In genomic region chr10:39484892-39485291, GRCm38 (mm10) we compare ENCODE assay signal across 10 mouse cellular contexts.
A peak's percentile ranks its signal among the peaks of the same experiment; 100 is the strongest.
DNase-seq lines count a peak whose midpoint lies in the region; ATAC-seq lines count a peak whose summit lies in the region.
"Had no signal": no experiment of that assay in that cellular context is flagged by ENCODE, and none has a peak within 500 bp of the region (broad histone marks: within the 10 kb centered on the region; RNA-seq: fewer than 3 reads in every experiment).

No protein-coding gene starts in this region.

- WGBS in neural tube, embryonic 11.5 days: 27% methylated on average over 6 of the region's 6 CpGs
- WGBS in forebrain, embryonic 13.5 days: 10% methylated on average over 6 of the region's 6 CpGs
- WGBS in limb, embryonic 10.5 days: 38% methylated on average over 6 of the region's 6 CpGs

- H3K9me3 ChIP-seq in neural tube, embryonic 11.5 days (ENCODE audit: control insufficient read depth, low read length): no peaks in the 10 kb centered on the region
- 0 out of 2 replicates have a peak, but pooled peaks cover 4% of the 10 kb centered on the region for H3K9me3 ChIP-seq in forebrain, embryonic 13.5 days (replicated peaks)
- no peaks in the 10 kb centered on the region; the same call in 1 of the 2 replicates for H3K9me3 ChIP-seq in limb, embryonic 10.5 days (replicated peaks)

- no peak for DNase-seq in neural tube, embryonic 11.5 days (ENCODE audit: low spot score)
- no peak for DNase-seq in neural tube, embryonic 10.5 days (ENCODE audit: extremely low spot score, low spot score)
- no peak for DNase-seq in limb, embryonic 10.5 days (ENCODE audit: low spot score)
- peak; percentile 64 for DNase-seq in retina, postnatal 1 day
- no peak for DNase-seq in frontal cortex, postnatal 10 days (ENCODE audit: low spot score in 2 of 2)
- DNase-seq: cerebellum, adult 18-20 months; lung, postnatal 4 days had no signal

- no peaks in the 10 kb centered on the region for H3K27me3 ChIP-seq in neural tube, embryonic 11.5 days (ENCODE audit: control insufficient read depth, insufficient read depth, low read length)
- no peaks in the 10 kb centered on the region for H3K27me3 ChIP-seq in forebrain, embryonic 13.5 days
- no peaks in the 10 kb centered on the region for H3K27me3 ChIP-seq in limb, embryonic 10.5 days (ENCODE audit: low read depth, poor library complexity, severe bottlenecking)

- no peak overlapping the region for H3K4me3 ChIP-seq in neural tube, embryonic 11.5 days (ENCODE audit: low read depth, low read length)
- H3K4me3 ChIP-seq in forebrain, embryonic 13.5 days: no peak overlapping the region
- H3K4me3 ChIP-seq in limb, embryonic 10.5 days: no peak overlapping the region

- no peaks in the 10 kb centered on the region; the same call in 1 of the 2 replicates for H3K36me3 ChIP-seq in neural tube, embryonic 11.5 days (ENCODE audit: control insufficient read depth, insufficient read depth, low read length)
- H3K36me3 ChIP-seq in forebrain, embryonic 13.5 days (ENCODE audit: poor library complexity, severe bottlenecking): peaks cover 7% of the 10 kb centered on the region
- H3K36me3 ChIP-seq in limb, embryonic 10.5 days: peaks cover 9% of the 10 kb centered on the region; the same call in 1 of the 2 replicates

- no peak for ATAC-seq in neural tube, embryonic 11.5 days (ENCODE audit: insufficient read depth, low FRiP score, low TSS enrichment)
- ATAC-seq in forebrain, embryonic 13.5 days: peak; percentile 39
- no peak for ATAC-seq in megakaryocyte-erythroid progenitor cell, adult 5-6 weeks (replicated peaks; ENCODE audit: low FRiP score, low TSS enrichment, poor library complexity, severe bottlenecking)
- ATAC-seq: intestine, postnatal 0 days had no signal

- peak overlapping the region; percentile 21; the same call in 1 of the 2 replicates for H3K27ac ChIP-seq in neural tube, embryonic 11.5 days (ENCODE audit: low read depth, low read length)
- H3K27ac ChIP-seq in forebrain, embryonic 13.5 days: peak overlapping the region; percentile 92
- H3K27ac ChIP-seq in limb, embryonic 10.5 days: peak overlapping the region; percentile 20; the same call in 1 of the 2 replicates

- H3K4me2 ChIP-seq in neural tube, embryonic 11.5 days (ENCODE audit: low read depth): no peak overlapping the region
- H3K4me2 ChIP-seq in forebrain, embryonic 13.5 days: peak overlapping the region; percentile 44

- peaks cover 28% of the 10 kb centered on the region for H3K4me1 ChIP-seq in neural tube, embryonic 11.5 days (ENCODE audit: control insufficient read depth, insufficient read depth, low read length)
- H3K4me1 ChIP-seq in forebrain, embryonic 13.5 days: peaks cover 70% of the 10 kb centered on the region
- H3K4me1 ChIP-seq in limb, embryonic 10.5 days: peaks cover 42% of the 10 kb centered on the region

- no peak overlapping the region for H3K9ac ChIP-seq in neural tube, embryonic 11.5 days (ENCODE audit: low read length)
- peak overlapping the region; percentile 14; the same call in 1 of the 2 replicates for H3K9ac ChIP-seq in forebrain, embryonic 13.5 days

Comparison
In these comparisons a context has a peak if more than half of its experiments do, and no peak if none do; other contexts are left out.
1. H3K27ac ChIP-seq: peak in every context shown above with its lines; median percentile 92 in forebrain, embryonic 13.5 days; 21 in neural tube, embryonic 11.5 days; 20 in limb, embryonic 10.5 days.